Mouse (Mus musculus): ENCODE measurements around the gene Sgo2a.

- TF ChIP-seq CEBPB (IDR thresholded peaks at IDR 0.05; ENCODE audit: insufficient read depth, poor library complexity, severe bottlenecking) (no peak), POLR2A (IDR thresholded peaks at IDR 0.05; ENCODE audit: insufficient read length, low read depth) (no peak), SRF (IDR thresholded peaks at IDR 0.05; ENCODE audit: control insufficient read depth, insufficient read length, low read depth) (no peak), TCF12 (IDR thresholded peaks at IDR 0.05; ENCODE audit: insufficient read depth, poor library complexity, severe bottlenecking) (no peak), MYOG (IDR thresholded peaks at IDR 0.05; ENCODE audit: control insufficient read depth in 1 of 3, insufficient read depth in 1 of 3, insufficient read length in 2 of 3, low read depth in 2 of 3) (no peak), TCF3 (IDR thresholded peaks at IDR 0.05; ENCODE audit: insufficient read length, low read depth) (no peak), USF1 (IDR thresholded peaks at IDR 0.05; ENCODE audit: low read depth) (no peak), E2F4 (IDR thresholded peaks at IDR 0.05; ENCODE audit: insufficient read depth) (no peak), MAX (IDR thresholded peaks at IDR 0.05; ENCODE audit: low read depth) (no peak)
Observed at GRCm38 (mm10) chr1:57949716-57950115, 46.1 kb upstream of the Sgo2a start.
